ENCODE assay signal across 13 mouse cellular contexts in genomic region chr17:8092537-8093526, GRCm38 (mm10). TPM values are rescaled to one million over a fixed set of nuclear protein-coding genes. Genes with fewer than 3 reads are reported as not detected.
DNase-seq lines count a peak whose midpoint lies in the region; ATAC-seq lines count a peak whose summit lies in the region.
"Not testable (repeated sequence)": the region's sequence is repeated elsewhere in the genome, so short reads cannot be mapped to it uniquely, and the experiment has no call there.
"Had no signal": no experiment of that assay in that cellular context is flagged by ENCODE, and none has a peak within 500 bp of the region (broad histone marks: within the 10 kb centered on the region; RNA-seq: fewer than 3 reads in every experiment).

No protein-coding gene starts in this region.

- not testable (repeated sequence) for H3K9ac ChIP-seq in forebrain, embryonic 16.5 days (replicated peaks; ENCODE audit: low read depth, low read length); hindbrain, embryonic 14.5 days; kidney, embryonic 14.5 days (ENCODE audit: low read depth, low read length)

- not testable (repeated sequence) for H3K27me3 ChIP-seq in forebrain, embryonic 16.5 days (replicated peaks; ENCODE audit: control insufficient read depth, insufficient read depth, low read length); hindbrain, embryonic 14.5 days (ENCODE audit: control insufficient read depth, insufficient read depth, low read length); kidney, embryonic 14.5 days (ENCODE audit: control insufficient read depth, insufficient read depth, low read length)

- H3K36me3 ChIP-seq in forebrain, embryonic 16.5 days (ENCODE audit: control insufficient read depth, insufficient read depth); hindbrain, embryonic 14.5 days (replicated peaks; ENCODE audit: control insufficient read depth, insufficient read depth); kidney, embryonic 14.5 days (ENCODE audit: control insufficient read depth, insufficient read depth, low read length): not testable (repeated sequence)

- not testable (repeated sequence) for H3K4me3 ChIP-seq in forebrain, embryonic 16.5 days (replicated peaks; ENCODE audit: low read length); hindbrain, embryonic 14.5 days (replicated peaks; ENCODE audit: low read length); kidney, embryonic 14.5 days (ENCODE audit: low read length)

- H3K9me3 ChIP-seq in forebrain, embryonic 16.5 days (ENCODE audit: control insufficient read depth, low read length); hindbrain, embryonic 14.5 days (ENCODE audit: control insufficient read depth, low read length); kidney, embryonic 14.5 days (ENCODE audit: control insufficient read depth, low read length): not testable (repeated sequence)

- H3K4me2 ChIP-seq in forebrain, embryonic 16.5 days (ENCODE audit: low read length); hindbrain, embryonic 14.5 days (replicated peaks); kidney, embryonic 14.5 days (replicated peaks; ENCODE audit: low read depth, low read length): not testable (repeated sequence)

- peak; percentile 64 for ATAC-seq in common myeloid progenitor, adult 5-6 weeks (replicated peaks; ENCODE audit: low read depth, poor library complexity, severe bottlenecking)
- peak; percentile 65 for ATAC-seq in forebrain, embryonic 16.5 days
- ATAC-seq in hindbrain, embryonic 14.5 days (ENCODE audit: low FRiP score): 0 out of 2 replicates have a peak, but pooled peaks have one; percentile 40
- peak; percentile 33; the same call in 1 of the 2 replicates for ATAC-seq in kidney, embryonic 14.5 days (ENCODE audit: low FRiP score, low TSS enrichment)
- ATAC-seq in megakaryocyte-erythroid progenitor cell, adult 5-6 weeks (replicated peaks; ENCODE audit: low FRiP score, low TSS enrichment, poor library complexity, severe bottlenecking): 0 out of 2 replicates have a peak, but pooled peaks have one; percentile 15
- peak; percentile 42; the same call in 1 of the 2 replicates for ATAC-seq in neutrophil, adult 5-6 weeks (ENCODE audit: extremely low read depth, insufficient number of reproducible peaks, low FRiP score, poor library complexity, severe bottlenecking)

- not testable (repeated sequence) for H3K4me1 ChIP-seq in forebrain, embryonic 16.5 days (replicated peaks; ENCODE audit: control insufficient read depth, insufficient read depth, low read length); hindbrain, embryonic 14.5 days (replicated peaks; ENCODE audit: control insufficient read depth, insufficient read depth, low read length); kidney, embryonic 14.5 days (ENCODE audit: control insufficient read depth, insufficient read depth, low read length)

- WGBS in forebrain, embryonic 16.5 days: 70% methylated on average over 3 of the region's 18 CpGs
- 55% methylated on average over 3 of the region's 18 CpGs for WGBS in hindbrain, embryonic 14.5 days
- 65% methylated on average over 4 of the region's 18 CpGs for WGBS in kidney, embryonic 14.5 days

- not testable (repeated sequence) for H3K27ac ChIP-seq in forebrain, embryonic 16.5 days (ENCODE audit: low read length); hindbrain, embryonic 14.5 days; kidney, embryonic 14.5 days (ENCODE audit: low read depth, low read length)

- peak; percentile 71 for DNase-seq in heart, adult 11 months
- DNase-seq in hindbrain, embryonic 14.5 days (ENCODE audit: low spot score): not testable (repeated sequence)
- peak; percentile 29 to 41 for DNase-seq in thymus, postnatal 36 days

RNA-seq across cellular contexts. Expression of gene Gm49673, which starts 54.8 kb away (rescaled TPM):
- total RNA-seq in common myeloid progenitor, adult 5-6 weeks (2017): not detected in 2 replicates
- polyA plus RNA-seq in forebrain, embryonic 16.5 days (2015; fragmentation: Nextera tagmentation; extraction: Ambion mirVana): not detected in 2 replicates
- polyA plus RNA-seq in hindbrain, embryonic 14.5 days (2014; fragmentation: Nextera tagmentation; extraction: Ambion mirVana): 0.12 and 0.27 TPM in 2 replicates
- polyA plus RNA-seq in kidney, embryonic 14.5 days (2014; fragmentation: Nextera tagmentation; extraction: Ambion mirVana): 0.27 and 0.58 TPM in 2 replicates
- total RNA-seq in megakaryocyte-erythroid progenitor cell, adult 5-6 weeks (2014; fragmentation: Nextera tagmentation): not detected in 2 replicates
- not detected in 2 replicates for total RNA-seq in megakaryocyte-erythroid progenitor cell, adult 5-6 weeks (2017)
- 3.6 and 6.1 TPM in 2 replicates for total RNA-seq in neutrophil, adult 5-6 weeks (2017)
- total RNA-seq: heart, adult 8-10 months; heart, postnatal 10 days had no signal
- polyA plus RNA-seq: erythroblast, embryonic 14.5 days; heart, embryonic 12.5 days; hindbrain, embryonic 13.5 days had no signal

RNA-seq across cellular contexts. Expression of gene Rnaset2a, which starts 55.1 kb away (rescaled TPM):
- 19.2 and 28.5 TPM in 2 replicates for total RNA-seq in common myeloid progenitor, adult 5-6 weeks (2017)
- polyA plus RNA-seq in forebrain, embryonic 16.5 days (2015; fragmentation: Nextera tagmentation; extraction: Ambion mirVana): 7.3 and 9.7 TPM in 2 replicates
- 18.7 and 20.0 TPM in 2 replicates for polyA plus RNA-seq in hindbrain, embryonic 14.5 days (2014; fragmentation: Nextera tagmentation; extraction: Ambion mirVana)
- polyA plus RNA-seq in kidney, embryonic 14.5 days (2014; fragmentation: Nextera tagmentation; extraction: Ambion mirVana): 35.3 and 37.9 TPM in 2 replicates
- total RNA-seq in megakaryocyte-erythroid progenitor cell, adult 5-6 weeks (2014; fragmentation: Nextera tagmentation): 16.8 and 21.3 TPM in 2 replicates
- 21.0 and 29.7 TPM in 2 replicates for total RNA-seq in megakaryocyte-erythroid progenitor cell, adult 5-6 weeks (2017)
- 17.9 and 20.8 TPM in 2 replicates for total RNA-seq in neutrophil, adult 5-6 weeks (2017)

Comparison
In these comparisons a context has a peak if more than half of its experiments do, and no peak if none do; other contexts are left out.
1. ATAC-seq: peak in every context shown above with its lines; median percentile 65 in forebrain, embryonic 16.5 days; 64 in common myeloid progenitor, adult 5-6 weeks; 42 in neutrophil, adult 5-6 weeks; 40 in hindbrain, embryonic 14.5 days; 33 in kidney, embryonic 14.5 days; 15 in megakaryocyte-erythroid progenitor cell, adult 5-6 weeks.